Mouse (Mus musculus): ENCODE measurements around the gene Gm21760.
"Not testable (repeated sequence)": the region's sequence is repeated elsewhere in the genome, so short reads cannot be mapped to it uniquely, and the experiment has no call there.

Gene Gm21760

DNA sequence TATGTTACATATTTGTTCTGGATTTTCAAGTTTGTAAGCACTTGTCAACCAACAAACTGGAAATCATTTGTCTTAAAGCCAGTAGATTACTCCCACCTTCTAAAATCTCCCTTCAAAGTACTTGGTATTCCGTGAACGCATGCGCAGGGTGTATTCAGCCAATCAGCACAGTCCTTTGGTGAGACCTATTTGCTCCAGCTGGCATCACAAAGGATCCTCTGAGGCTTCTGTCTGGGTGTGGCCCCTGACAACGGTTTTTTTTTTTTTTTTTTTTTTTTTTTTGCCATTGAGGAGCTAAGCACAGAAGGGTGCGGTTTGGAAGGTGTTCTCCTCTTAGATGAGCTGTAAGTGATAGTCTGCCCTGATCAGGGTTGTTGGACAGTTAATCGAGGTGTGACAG, at the start of gene Gm21760:
TSS of gene Gm21760 (plus strand) at position 301 of the 400 bp plus-strand sequence.
- DNase-seq (ENCODE audit: low spot score), result not testable (repeated sequence)
